Mouse (Mus musculus): ENCODE results near the gene Polr3f. TPM values are rescaled to one million over a fixed set of nuclear protein-coding genes. Genes with fewer than 3 reads are reported as not detected.

Gene Polr3f
- polyA plus RNA-seq, 1 experiment from 2014 or later: 20.8 TPM

DNA sequence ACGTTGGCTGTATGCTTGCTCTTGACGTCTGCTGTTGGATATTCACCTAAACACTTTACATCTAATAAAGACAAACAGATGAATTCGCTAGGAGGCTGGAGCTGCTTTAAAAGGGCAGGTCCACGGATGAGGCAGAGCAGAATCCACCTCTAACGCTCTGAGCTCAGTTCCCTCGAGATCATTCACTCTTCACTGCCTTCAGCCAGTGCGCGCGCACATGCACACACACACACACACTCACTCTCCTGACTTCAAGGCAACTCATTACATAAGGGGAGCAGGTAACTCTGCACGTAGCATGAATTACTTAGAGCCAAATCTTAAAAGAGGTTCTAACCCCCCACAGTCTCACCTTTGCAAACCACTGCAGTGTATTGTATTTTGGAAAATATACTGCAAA is 1.7 kb upstream of the Polr3f start:
- Histone ChIP-seq H3K4me2 (no peak overlapping the region), H3K36me3 (ENCODE audit: control insufficient read depth, insufficient read depth, low read length) (no peaks in the 10 kb centered on the region), H3K4me1 (ENCODE audit: control insufficient read depth, insufficient read depth, low read length) (peaks cover 5% of the 10 kb centered on the region; the same call in 1 of the 2 replicates), H3K9ac (ENCODE audit: low read depth, low read length) (no peak overlapping the region), H3K9me3 (replicated peaks; ENCODE audit: control insufficient read depth, low read length) (no peaks in the 10 kb centered on the region), H3K27ac (ENCODE audit: low read depth, low read length) (no peak overlapping the region), H3K27me3 (ENCODE audit: control insufficient read depth, insufficient read depth, low read length) (0 out of 2 replicates have a peak, but pooled peaks cover 3% of the 10 kb centered on the region), H3K4me3 (ENCODE audit: low read depth, low read length) (no peak overlapping the region)
- no peak for ATAC-seq (replicated peaks; ENCODE audit: insufficient number of reproducible peaks, low FRiP score, low TSS enrichment)
- 57% methylated on average over 10 of the region's 10 CpGs for WGBS (ENCODE audit: insufficient replicate concordance)

DNA sequence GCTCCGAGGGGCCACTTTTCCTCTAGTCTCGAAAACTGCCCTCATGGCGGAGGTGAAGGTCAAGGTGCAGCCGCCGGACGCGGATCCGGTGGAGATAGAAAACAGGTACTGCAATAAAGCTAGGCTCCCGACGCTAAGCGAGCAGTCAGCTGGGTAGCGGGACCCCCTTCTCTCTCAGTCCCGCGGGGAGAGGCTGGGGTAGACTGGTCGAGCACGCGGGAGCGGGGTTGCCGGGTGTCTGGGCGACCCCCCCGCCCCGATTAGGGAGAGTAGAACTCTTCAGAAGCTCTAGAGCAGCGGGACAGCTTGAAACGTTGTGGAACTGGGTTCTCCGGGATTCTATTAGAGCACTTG is 280 bp downstream of the Polr3f start:
- WGBS (ENCODE audit: insufficient replicate concordance): 0% methylated on average over 25 of the region's 25 CpGs
- peak; percentile 23; the same call in 1 of the 2 replicates for ATAC-seq (replicated peaks; ENCODE audit: insufficient number of reproducible peaks, low FRiP score, low TSS enrichment)

DNA sequence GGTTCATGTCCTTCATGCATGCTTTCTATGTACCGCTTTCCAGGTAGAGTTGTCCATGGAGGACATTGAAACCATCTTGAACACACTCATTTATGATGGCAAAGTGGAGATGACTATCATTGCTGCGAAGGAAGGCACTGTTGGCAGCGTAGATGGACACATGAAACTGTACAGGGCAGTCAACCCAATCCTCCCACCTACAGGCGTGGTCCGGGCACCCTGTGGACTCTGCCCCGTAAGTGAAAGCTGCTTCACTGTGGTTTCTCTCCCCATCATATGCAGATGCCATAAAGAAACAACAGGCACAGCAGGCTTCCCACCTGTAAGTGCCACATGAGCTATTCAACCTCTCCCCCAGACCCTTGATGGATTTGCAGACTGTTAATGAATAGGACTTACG is 9.6 kb downstream of the Polr3f start:
- no peak for ATAC-seq (replicated peaks; ENCODE audit: insufficient number of reproducible peaks, low FRiP score, low TSS enrichment)
- H3K27me3 ChIP-seq (ENCODE audit: control insufficient read depth, insufficient read depth, low read length): no peaks in the 10 kb centered on the region
- WGBS (ENCODE audit: insufficient replicate concordance): 91% methylated on average over 7 of the region's 7 CpGs
- H3K9me3 ChIP-seq (replicated peaks; ENCODE audit: control insufficient read depth, low read length): no peaks in the 10 kb centered on the region
- no peak overlapping the region for H3K4me2 ChIP-seq
- H3K9ac ChIP-seq (ENCODE audit: low read depth, low read length): no peak overlapping the region
- no peak overlapping the region for H3K27ac ChIP-seq (ENCODE audit: low read depth, low read length)
- no peaks in the 10 kb centered on the region for H3K4me1 ChIP-seq (ENCODE audit: control insufficient read depth, insufficient read depth, low read length)
- H3K36me3 ChIP-seq (ENCODE audit: control insufficient read depth, insufficient read depth, low read length): peaks cover 55% of the 10 kb centered on the region
- H3K4me3 ChIP-seq (ENCODE audit: low read depth, low read length): no peak overlapping the region

More for the DNA sequence above, 280 bp downstream of the Polr3f start:
- Histone ChIP-seq H3K4me3 (ENCODE audit: low read depth, low read length) (peak overlapping the region; percentile 67), H3K36me3 (ENCODE audit: control insufficient read depth, insufficient read depth, low read length) (peaks cover 8% of the 10 kb centered on the region), H3K9me3 (replicated peaks; ENCODE audit: control insufficient read depth, low read length) (no peaks in the 10 kb centered on the region), H3K4me2 (peak overlapping the region; percentile 77), H3K27ac (ENCODE audit: low read depth, low read length) (peak overlapping the region; percentile 80), H3K4me1 (ENCODE audit: control insufficient read depth, insufficient read depth, low read length) (peaks cover 5% of the 10 kb centered on the region; the same call in 1 of the 2 replicates), H3K27me3 (ENCODE audit: control insufficient read depth, insufficient read depth, low read length) (0 out of 2 replicates have a peak, but pooled peaks cover 3% of the 10 kb centered on the region), H3K9ac (ENCODE audit: low read depth, low read length) (peak overlapping the region; percentile 73)

GRCm38 (mm10) chr2:144541246-144541645 is 13.7 kb downstream of the Polr3f start:
- Histone ChIP-seq H3K4me1 (ENCODE audit: control insufficient read depth, insufficient read depth, low read length) (no peaks in the 10 kb centered on the region), H3K27me3 (ENCODE audit: control insufficient read depth, insufficient read depth, low read length) (no peaks in the 10 kb centered on the region), H3K9me3 (replicated peaks; ENCODE audit: control insufficient read depth, low read length) (no peaks in the 10 kb centered on the region), H3K27ac (ENCODE audit: low read depth, low read length) (no peak overlapping the region), H3K4me3 (ENCODE audit: low read depth, low read length) (no peak overlapping the region), H3K9ac (ENCODE audit: low read depth, low read length) (no peak overlapping the region), H3K36me3 (ENCODE audit: control insufficient read depth, insufficient read depth, low read length) (peaks cover 31% of the 10 kb centered on the region), H3K4me2 (no peak overlapping the region)
- no peak for ATAC-seq (replicated peaks; ENCODE audit: insufficient number of reproducible peaks, low FRiP score, low TSS enrichment)
- whole genome bisulfite sequencing (ENCODE audit: insufficient replicate concordance): 82% methylated on average over 4 of the region's 4 CpGs

DNA sequence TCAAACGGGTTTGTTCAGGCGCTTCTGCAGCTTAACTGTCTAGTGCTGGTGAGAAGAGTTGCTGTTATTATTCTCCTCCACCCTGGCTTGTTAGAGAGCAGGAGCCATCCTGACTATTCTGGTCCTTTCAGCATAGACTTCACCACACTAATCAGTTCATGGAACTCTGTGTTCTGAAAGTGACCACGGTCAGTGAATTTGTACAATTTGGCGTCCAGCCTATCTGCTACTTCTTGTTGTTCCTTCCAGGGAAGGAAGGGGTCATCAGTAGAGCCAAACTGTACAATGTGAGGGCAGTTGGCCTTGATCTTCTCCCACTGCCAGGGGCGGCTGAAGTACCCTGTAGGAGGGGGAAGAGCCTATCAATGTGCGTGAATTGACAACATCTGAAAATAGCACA is 16.2 kb downstream of the Polr3f start:
- Histone ChIP-seq H3K4me1 (ENCODE audit: control insufficient read depth, insufficient read depth, low read length) (no peaks in the 10 kb centered on the region), H3K4me3 (ENCODE audit: low read depth, low read length) (no peak overlapping the region), H3K27ac (ENCODE audit: low read depth, low read length) (no peak overlapping the region), H3K27me3 (ENCODE audit: control insufficient read depth, insufficient read depth, low read length) (no peaks in the 10 kb centered on the region), H3K36me3 (ENCODE audit: control insufficient read depth, insufficient read depth, low read length) (peaks cover 20% of the 10 kb centered on the region), H3K9me3 (replicated peaks; ENCODE audit: control insufficient read depth, low read length) (no peaks in the 10 kb centered on the region), H3K9ac (ENCODE audit: low read depth, low read length) (no peak overlapping the region), H3K4me2 (no peak overlapping the region)
- no peak for ATAC-seq (replicated peaks; ENCODE audit: insufficient number of reproducible peaks, low FRiP score, low TSS enrichment)
- WGBS (ENCODE audit: insufficient replicate concordance): 70% methylated on average over 6 of the region's 6 CpGs

DNA sequence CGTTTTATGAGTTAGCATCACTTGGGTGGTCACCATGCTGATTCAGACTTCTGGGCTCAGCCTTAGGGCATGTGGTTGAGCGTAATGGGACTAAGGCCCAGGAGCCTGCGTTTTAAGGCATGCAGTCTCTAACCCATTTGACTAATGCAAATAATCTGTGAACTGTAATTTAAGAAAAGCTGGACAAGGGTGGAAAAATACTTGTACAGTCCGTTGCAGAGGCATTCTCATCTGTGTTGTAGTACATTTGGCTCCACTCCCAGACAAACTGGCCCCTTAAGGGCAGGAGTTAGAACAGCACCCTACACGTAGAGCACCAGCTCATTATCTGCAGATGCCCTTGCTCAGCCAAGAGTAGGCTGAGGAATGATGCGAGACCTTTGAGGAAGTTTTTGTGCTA is 17.1 kb downstream of the Polr3f start:
- no peaks in the 10 kb centered on the region for H3K4me1 ChIP-seq (ENCODE audit: control insufficient read depth, insufficient read depth, low read length)
- WGBS (ENCODE audit: insufficient replicate concordance): 73% methylated on average over 6 of the region's 6 CpGs
- no peaks in the 10 kb centered on the region for H3K27me3 ChIP-seq (ENCODE audit: control insufficient read depth, insufficient read depth, low read length)
- H3K4me3 ChIP-seq (ENCODE audit: low read depth, low read length): no peak overlapping the region
- H3K4me2 ChIP-seq: no peak overlapping the region
- no peaks in the 10 kb centered on the region for H3K9me3 ChIP-seq (replicated peaks; ENCODE audit: control insufficient read depth, low read length)
- ATAC-seq (replicated peaks; ENCODE audit: insufficient number of reproducible peaks, low FRiP score, low TSS enrichment): no peak
- no peak overlapping the region for H3K9ac ChIP-seq (ENCODE audit: low read depth, low read length)
- H3K27ac ChIP-seq (ENCODE audit: low read depth, low read length): no peak overlapping the region
- H3K36me3 ChIP-seq (ENCODE audit: control insufficient read depth, insufficient read depth, low read length): peaks cover 13% of the 10 kb centered on the region

DNA sequence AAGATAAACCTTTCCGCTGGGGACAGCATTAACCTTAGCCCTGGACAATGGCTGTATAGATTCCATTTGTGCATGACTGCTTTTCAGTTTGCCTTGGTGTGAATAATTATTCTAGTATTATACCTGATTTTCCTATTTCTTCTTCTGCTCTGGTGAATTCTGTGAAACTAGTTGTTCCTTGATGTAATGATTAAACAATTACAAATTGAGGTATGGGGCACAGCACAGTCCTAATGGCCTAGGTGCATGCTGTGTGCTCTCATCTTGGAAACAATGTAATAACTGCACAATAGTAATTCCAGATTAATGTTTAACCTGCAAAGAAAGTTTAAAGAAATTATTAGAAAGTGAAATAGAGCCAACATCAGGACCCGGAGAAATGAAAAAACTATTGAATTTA is 17.5 kb downstream of the Polr3f start:
- Histone ChIP-seq H3K4me1 (ENCODE audit: control insufficient read depth, insufficient read depth, low read length) (no peaks in the 10 kb centered on the region), H3K9ac (ENCODE audit: low read depth, low read length) (no peak overlapping the region), H3K9me3 (replicated peaks; ENCODE audit: control insufficient read depth, low read length) (no peaks in the 10 kb centered on the region), H3K27ac (ENCODE audit: low read depth, low read length) (no peak overlapping the region), H3K27me3 (ENCODE audit: control insufficient read depth, insufficient read depth, low read length) (no peaks in the 10 kb centered on the region), H3K4me2 (no peak overlapping the region), H3K4me3 (ENCODE audit: low read depth, low read length) (no peak overlapping the region), H3K36me3 (ENCODE audit: control insufficient read depth, insufficient read depth, low read length) (peaks cover 9% of the 10 kb centered on the region)
- WGBS (ENCODE audit: insufficient replicate concordance): 84% methylated on average over 2 of the region's 2 CpGs
- no peak for ATAC-seq (replicated peaks; ENCODE audit: insufficient number of reproducible peaks, low FRiP score, low TSS enrichment)

DNA sequence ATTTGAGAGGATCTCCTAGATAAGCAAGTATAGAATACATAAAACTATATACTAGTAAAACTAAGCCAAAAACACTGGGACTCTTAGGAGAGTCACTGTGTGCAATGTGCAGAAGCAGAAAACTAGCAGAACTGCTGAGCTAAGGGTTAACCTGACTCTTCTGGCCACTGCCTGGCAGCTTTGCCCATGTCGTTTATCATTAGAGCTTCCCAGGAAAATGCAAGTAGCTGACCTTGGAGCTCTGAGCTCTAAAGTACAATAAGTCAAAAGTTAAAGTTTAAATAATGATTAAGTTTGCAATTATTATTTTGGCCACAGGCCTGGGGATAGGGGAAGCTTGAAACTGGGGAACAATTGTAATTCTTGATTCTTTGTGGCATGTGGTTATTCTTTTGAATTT is 18.0 kb downstream of the Polr3f start:
- Histone ChIP-seq H3K36me3 (ENCODE audit: control insufficient read depth, insufficient read depth, low read length) (peaks cover 8% of the 10 kb centered on the region), H3K4me3 (ENCODE audit: low read depth, low read length) (no peak overlapping the region), H3K27me3 (ENCODE audit: control insufficient read depth, insufficient read depth, low read length) (no peaks in the 10 kb centered on the region), H3K9ac (ENCODE audit: low read depth, low read length) (no peak overlapping the region), H3K4me2 (no peak overlapping the region), H3K27ac (ENCODE audit: low read depth, low read length) (no peak overlapping the region), H3K9me3 (replicated peaks; ENCODE audit: control insufficient read depth, low read length) (no peaks in the 10 kb centered on the region), H3K4me1 (ENCODE audit: control insufficient read depth, insufficient read depth, low read length) (no peaks in the 10 kb centered on the region)
- WGBS (ENCODE audit: insufficient replicate concordance): 45% methylated on average over 1 of the region's 1 CpGs
- ATAC-seq (replicated peaks; ENCODE audit: insufficient number of reproducible peaks, low FRiP score, low TSS enrichment): no peak

DNA sequence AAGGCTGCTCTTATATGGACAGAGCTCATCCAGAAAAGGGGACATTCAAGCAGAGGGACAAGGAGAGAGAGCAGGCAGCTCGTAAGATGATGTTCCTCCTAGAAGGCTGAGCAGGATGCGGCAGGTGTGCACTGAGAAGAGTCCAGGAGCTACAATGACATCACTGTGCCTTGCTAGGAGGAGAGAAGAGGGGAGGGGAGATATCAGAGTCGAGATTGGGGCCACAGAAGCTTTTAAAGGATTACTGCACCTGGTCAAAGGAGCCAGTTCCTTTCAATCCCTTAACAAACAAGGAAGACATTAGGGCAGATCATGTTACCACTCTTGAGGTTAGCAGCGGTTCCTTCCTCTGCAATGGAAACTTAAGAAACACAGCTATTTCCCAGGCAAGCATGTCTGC is 20.0 kb downstream of the Polr3f start:
- Histone ChIP-seq H3K9me3 (replicated peaks; ENCODE audit: control insufficient read depth, low read length) (no peaks in the 10 kb centered on the region), H3K4me1 (ENCODE audit: control insufficient read depth, insufficient read depth, low read length) (no peaks in the 10 kb centered on the region), H3K4me3 (ENCODE audit: low read depth, low read length) (no peak overlapping the region), H3K27ac (ENCODE audit: low read depth, low read length) (no peak overlapping the region), H3K27me3 (ENCODE audit: control insufficient read depth, insufficient read depth, low read length) (no peaks in the 10 kb centered on the region), H3K9ac (ENCODE audit: low read depth, low read length) (no peak overlapping the region), H3K36me3 (ENCODE audit: control insufficient read depth, insufficient read depth, low read length) (peaks cover 8% of the 10 kb centered on the region), H3K4me2 (no peak overlapping the region)
- ATAC-seq (replicated peaks; ENCODE audit: insufficient number of reproducible peaks, low FRiP score, low TSS enrichment): no peak
- WGBS (ENCODE audit: insufficient replicate concordance): 74% methylated on average over 4 of the region's 4 CpGs

All from heart, embryonic 11.5 days (tissue).